Mouse (Mus musculus) limb, embryonic 11.5 days (tissue): ENCODE results near the gene Krt80. TPM values are rescaled to one million over a fixed set of nuclear protein-coding genes. Genes with fewer than 3 reads are reported as not detected.

Source experiments
- ATAC-seq: fragments of 200-750 bp; cut with Nextera tagmentation; 2 replicates; pipeline ENCODE4 v1.8.0; 2017; ENCODE audit warnings: low read depth; ENCODE audit not compliant: insufficient number of reproducible peaks, low FRiP score, low TSS enrichment
- DNase-seq: peaks from one replicate; pipeline ENCODE4 v3.0.0-alpha.2; 2015; ENCODE audit warnings: low spot score
- H3K27ac ChIP-seq: fragments of 300-500 bp; sonication (generic); replicated peaks from 2 replicates; pipeline ENCODE4 v1.5.1; 2014; ENCODE audit warnings: low read depth, mild to moderate bottlenecking, low read length
- H3K27me3 ChIP-seq: fragments of 300-500 bp; sonication (generic); 2 replicates; pipeline ENCODE4 v1.6.1; 2014; ENCODE audit warnings: mild to moderate bottlenecking, low read length, mixed read lengths; ENCODE audit not compliant: control insufficient read depth, insufficient read depth
- H3K36me3 ChIP-seq: fragments of 300-500 bp; sonication (generic); 2 replicates; pipeline ENCODE4 v1.6.1; 2014; ENCODE audit warnings: mild to moderate bottlenecking, low read length, moderate library complexity, mixed read lengths; ENCODE audit not compliant: control insufficient read depth, insufficient read depth
- H3K4me1 ChIP-seq: fragments of 300-500 bp; sonication (generic); 2 replicates; pipeline ENCODE4 v1.6.1; 2014; ENCODE audit warnings: low read length, mixed read lengths; ENCODE audit not compliant: control insufficient read depth, insufficient read depth
- H3K4me2 ChIP-seq: fragments of 300-500 bp; sonication (generic); 2 replicates; pipeline ENCODE4 v1.6.1; 2014; ENCODE audit warnings: low read depth, mild to moderate bottlenecking, moderate library complexity; ENCODE audit not compliant: severe bottlenecking
- H3K4me3 ChIP-seq: fragments of 300-500 bp; sonication (generic); 2 replicates; pipeline ENCODE4 v1.5.1; 2014; ENCODE audit warnings: low read depth, low read length
- H3K9ac ChIP-seq: fragments of 300-500 bp; sonication (generic); 2 replicates; pipeline ENCODE4 v1.6.1; 2014; ENCODE audit warnings: mild to moderate bottlenecking, low read length
- H3K9me3 ChIP-seq: fragments of 300-500 bp; sonication (generic); 2 replicates; pipeline ENCODE4 v1.6.1; 2016; ENCODE audit warnings: low read length; ENCODE audit not compliant: control insufficient read depth
- whole genome bisulfite sequencing: fragments of 180-500 bp; shearing (Covaris S2); extraction: QIAGEN DNeasy Blood & Tissue Kit; methylation state at CpG from one replicate; pipeline ENCODE4 v1.1.7; 2014; 5-methylcytosine and 5-hydroxymethylcytosine counted together
- polyA plus RNA-seq: library from polyadenylated mRNA; unstranded; fragments of >200 nt; fragmentation: Nextera tagmentation; extraction: Ambion mirVana; gene quantifications from 2 replicates; pipeline ENCODE4 v1.2.1, GENCODE M21; 2014

The Krt80 gene
- 0.14 TPM in 1 of 2 replicates, not detected in the other for polyA plus RNA-seq

GRCm38 (mm10) chr15:101370101-101370911, at the start of gene Krt80:
Krt80 (minus strand) TSS chr15:101370162.
- Histone ChIP-seq H3K4me3 (no peak within 1 kb of the TSS), H3K9me3 (no peaks in the 10 kb centered on the region), H3K27ac (no peak within 1 kb of the TSS), H3K27me3 (no peaks in the 10 kb centered on the region), H3K4me2 (no peak within 1 kb of the TSS), H3K36me3 (no peaks in the 10 kb centered on the region), H3K4me1 (peaks cover 6% of the 10 kb centered on the region; the same call in 1 of the 2 replicates), H3K9ac (no peak within 1 kb of the TSS)
- no peak for DNase-seq
- 54% methylated on average over 22 of the region's 22 CpGs for WGBS
- no peak for ATAC-seq

GRCm38 (mm10) chr15:101418950-101419349, 49.0 kb upstream of the Krt80 start:
- peaks cover 6% of the 10 kb centered on the region; the same call in 1 of the 2 replicates for H3K4me1 ChIP-seq

GRCm38 (mm10) chr15:101414807-101415565, 45.0 kb upstream of the Krt80 start:
- Histone ChIP-seq H3K9ac (no peak overlapping the region), H3K36me3 (no peaks in the 10 kb centered on the region), H3K4me1 (peaks cover 14% of the 10 kb centered on the region), H3K27ac (no peak overlapping the region), H3K4me2 (no peak overlapping the region), H3K9me3 (no peaks in the 10 kb centered on the region), H3K4me3 (no peak overlapping the region), H3K27me3 (peaks cover 20% of the 10 kb centered on the region)
- no peak for DNase-seq
- ATAC-seq, result no peak
- 34% methylated on average over 11 of the region's 11 CpGs for WGBS

More at GRCm38 (mm10) chr15:101418950-101419349, 49.0 kb upstream of the Krt80 start:
- H3K4me3 ChIP-seq, result no peak overlapping the region
- no peak overlapping the region for H3K27ac ChIP-seq
- DNase-seq (no peak), ATAC-seq (no peak)
- 0 out of 2 replicates have a peak, but pooled peaks cover under 1% of the 10 kb centered on the region for H3K27me3 ChIP-seq
- no peaks in the 10 kb centered on the region for H3K36me3 ChIP-seq
- WGBS, result 89% methylated on average over 4 of the region's 4 CpGs
- no peaks in the 10 kb centered on the region for H3K9me3 ChIP-seq
- no peak overlapping the region for H3K9ac ChIP-seq
- no peak overlapping the region for H3K4me2 ChIP-seq

GRCm38 (mm10) chr15:101413916-101414635, 44.1 kb upstream of the Krt80 start:
- Histone ChIP-seq H3K9me3 (no peaks in the 10 kb centered on the region), H3K4me3 (no peak overlapping the region), H3K4me1 (peaks cover 14% of the 10 kb centered on the region), H3K9ac (no peak overlapping the region), H3K27me3 (peaks cover 20% of the 10 kb centered on the region), H3K36me3 (no peaks in the 10 kb centered on the region), H3K4me2 (no peak overlapping the region), H3K27ac (no peak overlapping the region)
- no peak for ATAC-seq
- DNase-seq, result no peak
- WGBS, result 43% methylated on average over 7 of the region's 7 CpGs

- 0 out of 2 replicates have a peak overlapping the region, but pooled peaks have one; percentile 1 for H3K4me3 ChIP-seq
- H3K9ac ChIP-seq, result no peak overlapping the region
- WGBS, result 27% methylated on average over 31 of the region's 31 CpGs
- ATAC-seq (no peak), DNase-seq (no peak)
- no peaks in the 10 kb centered on the region for H3K9me3 ChIP-seq
- H3K27ac ChIP-seq, result no peak overlapping the region
- peaks cover 14% of the 10 kb centered on the region for H3K4me1 ChIP-seq
- no peaks in the 10 kb centered on the region for H3K36me3 ChIP-seq
- peaks cover 20% of the 10 kb centered on the region for H3K27me3 ChIP-seq
- H3K4me2 ChIP-seq, result no peak overlapping the region
Observed at GRCm38 (mm10) chr15:101412188-101412587, 42.2 kb upstream of the Krt80 start.

GRCm38 (mm10) chr15:101410775-101411174, 40.8 kb upstream of the Krt80 start, which contains the start of gene Krt7:
Krt7 (plus strand) TSS chr15:101411043.
- peak within 1 kb of the TSS; percentile 15; the same call in 1 of the 2 replicates for H3K4me2 ChIP-seq
- no peaks in the 10 kb centered on the region for H3K36me3 ChIP-seq
- no peak for DNase-seq
- no peak within 1 kb of the TSS for H3K4me3 ChIP-seq
- no peak within 1 kb of the TSS for H3K9ac ChIP-seq
- peaks cover 14% of the 10 kb centered on the region for H3K4me1 ChIP-seq
- no peak within 1 kb of the TSS; the same call in 1 of the 2 replicates for H3K27ac ChIP-seq
- no peaks in the 10 kb centered on the region for H3K9me3 ChIP-seq
- no peak for ATAC-seq
- H3K27me3 ChIP-seq, result peaks cover 20% of the 10 kb centered on the region
- WGBS, result 46% methylated on average over 2 of the region's 2 CpGs

GRCm38 (mm10) chr15:101398269-101398668, 28.3 kb upstream of the Krt80 start:
- Histone ChIP-seq H3K4me3 (no peak overlapping the region), H3K27ac (no peak overlapping the region), H3K27me3 (no peaks in the 10 kb centered on the region), H3K4me2 (no peak overlapping the region), H3K9me3 (no peaks in the 10 kb centered on the region), H3K36me3 (no peaks in the 10 kb centered on the region), H3K9ac (no peak overlapping the region), H3K4me1 (peaks cover 4% of the 10 kb centered on the region; the same call in 1 of the 2 replicates)
- WGBS, result 87% methylated on average over 8 of the region's 8 CpGs
- no peak for ATAC-seq
- DNase-seq, result no peak

GRCm38 (mm10) chr15:101397683-101398082, 27.7 kb upstream of the Krt80 start:
- no peak overlapping the region for H3K9ac ChIP-seq
- 92% methylated on average over 2 of the region's 2 CpGs for WGBS
- no peak overlapping the region for H3K27ac ChIP-seq
- H3K36me3 ChIP-seq, result no peaks in the 10 kb centered on the region
- no peak overlapping the region for H3K4me3 ChIP-seq
- no peak overlapping the region for H3K4me2 ChIP-seq
- ATAC-seq (no peak), DNase-seq (no peak)
- no peaks in the 10 kb centered on the region for H3K9me3 ChIP-seq
- H3K27me3 ChIP-seq, result no peaks in the 10 kb centered on the region
- peaks cover 4% of the 10 kb centered on the region; the same call in 1 of the 2 replicates for H3K4me1 ChIP-seq
